Mouse (Mus musculus) kidney, postnatal 36 days (tissue): ENCODE measurements at regions not wholly inside any gene's neighbourhood (a gene's known extent, or its start where the extent isn't known, plus 50 kb on each side); places are given as distances from the start of the nearest gene placed in this dataset.
A peak's percentile ranks its signal among the peaks of the same experiment; 100 is the strongest.
"Not testable (repeated sequence)": the region's sequence is repeated elsewhere in the genome, so short reads cannot be mapped to it uniquely, and the experiment has no call there.

Experiments
- DNase-seq, 2 experiments: peaks; one replicate each; pipeline ENCODE4 v3.0.0; 2021 to 2022; ENCODE audit warnings: mixed read lengths in 2 of 2

DNA sequence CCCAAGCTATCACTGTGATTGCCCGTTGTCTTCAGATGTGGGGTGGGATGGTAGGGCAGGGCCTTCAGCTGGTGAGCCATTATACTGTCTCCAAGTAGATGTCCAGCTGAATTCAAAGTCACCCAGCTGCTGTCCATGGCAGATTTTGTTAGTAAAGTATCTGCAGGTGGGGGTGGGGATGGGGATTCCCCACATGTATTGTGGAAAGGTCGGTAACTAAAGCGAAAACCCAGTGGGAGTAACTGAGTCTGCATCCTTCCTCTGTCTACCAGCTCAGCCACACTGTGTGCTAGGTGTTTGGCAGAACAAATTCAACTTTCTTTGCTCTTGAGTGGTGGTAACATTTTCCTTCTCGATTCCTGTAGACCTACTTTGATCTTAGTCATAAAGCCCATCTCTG is 163.2 kb upstream of the 1700056E22Rik start:
- DNase-seq = no peak

DNA sequence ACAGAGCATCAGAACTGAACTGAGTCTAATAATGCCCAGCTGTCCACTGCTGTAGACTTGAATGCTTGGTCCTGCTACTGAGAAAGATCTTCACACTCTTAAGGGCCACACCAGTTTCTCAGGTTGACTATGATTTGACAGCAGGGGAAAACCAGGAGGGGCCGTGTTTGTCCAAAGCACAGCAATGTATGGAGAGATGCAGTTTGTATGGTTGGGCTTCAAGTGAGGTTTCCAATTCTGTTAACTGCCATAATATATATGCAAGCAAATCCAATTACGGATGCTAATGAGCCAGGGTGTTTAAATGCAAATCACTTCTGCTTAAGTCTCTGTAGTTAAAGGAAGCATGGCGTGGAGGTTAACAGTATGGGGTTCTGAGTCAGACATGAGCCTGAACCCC is 157.2 kb upstream of the 1700056E22Rik start:
- DNase-seq = no peak

GRCm38 (mm10) chr1:184187582-184187981 is 153.5 kb upstream of the 1700056E22Rik start:
- DNase-seq = peak in 1 of 2 experiments; percentile 5

- no peak for DNase-seq
These were observed 148.1 kb upstream of the 1700056E22Rik start for GRCm38 (mm10) chr1:184182163-184182562.

DNA sequence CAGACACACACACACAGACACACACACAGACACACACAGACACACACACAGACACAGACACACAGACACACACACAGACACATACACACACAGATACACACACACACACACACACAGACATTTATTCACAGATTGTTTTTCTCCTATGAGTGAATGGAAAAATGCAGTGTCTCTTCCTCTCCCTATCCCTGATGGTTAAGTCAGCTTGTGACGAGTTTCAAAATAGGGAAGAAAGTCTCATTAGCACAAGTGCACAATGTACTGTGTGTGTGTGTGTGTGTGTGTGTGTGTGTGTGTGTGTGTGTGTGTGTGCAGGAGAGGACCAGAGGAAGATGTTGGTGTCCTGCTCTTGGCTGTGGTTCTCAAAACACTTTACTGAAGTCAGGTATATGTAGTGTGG is 140.3 kb upstream of the 1700056E22Rik start:
- not testable (repeated sequence) for DNase-seq

DNA sequence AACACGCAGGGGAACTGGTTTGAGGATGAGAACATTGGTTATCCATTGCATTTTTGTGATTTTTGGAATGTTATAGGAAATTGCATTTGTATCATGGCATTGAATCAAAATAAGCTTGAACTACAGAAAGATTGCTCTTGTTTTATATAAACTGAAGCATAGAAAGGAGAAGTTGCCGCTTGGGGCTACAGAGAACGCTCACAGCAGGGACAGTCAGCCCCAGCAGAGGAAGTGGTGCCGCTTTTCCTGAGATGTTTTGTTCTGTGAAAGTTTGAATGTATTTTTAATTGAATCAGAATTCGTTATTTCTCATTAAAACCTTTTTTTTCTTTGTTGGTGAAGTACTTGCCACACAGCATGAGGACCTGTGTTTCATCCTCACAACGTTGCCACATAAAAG is 139.6 kb upstream of the 1700056E22Rik start:
- DNase-seq = no peak

DNA sequence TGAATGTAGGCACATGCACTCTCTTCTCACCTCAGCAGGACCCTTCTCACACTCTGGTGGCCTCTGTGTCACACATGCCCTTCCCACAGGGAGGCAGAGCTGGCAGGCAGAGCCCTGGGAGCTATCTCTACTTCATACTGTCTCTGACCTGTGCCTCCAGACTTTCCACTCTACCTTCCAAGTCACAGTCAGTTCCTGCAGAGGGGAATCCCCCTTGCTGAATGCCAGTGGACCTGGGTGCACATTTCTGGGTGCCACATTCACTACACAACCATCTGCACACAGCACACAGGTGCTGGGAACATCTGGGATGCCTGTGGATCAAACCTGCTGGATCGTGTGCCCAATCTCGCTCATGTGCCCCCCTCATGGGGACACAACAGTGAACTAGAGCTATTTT is 138.9 kb upstream of the 1700056E22Rik start:
- DNase-seq = no peak

GRCm38 (mm10) chr1:184171601-184172000 is 137.5 kb upstream of the 1700056E22Rik start:
- DNase-seq = no peak

- no peak for DNase-seq
These were observed 136.8 kb upstream of the 1700056E22Rik start for GRCm38 (mm10) chr1:184170926-184171325.

DNA sequence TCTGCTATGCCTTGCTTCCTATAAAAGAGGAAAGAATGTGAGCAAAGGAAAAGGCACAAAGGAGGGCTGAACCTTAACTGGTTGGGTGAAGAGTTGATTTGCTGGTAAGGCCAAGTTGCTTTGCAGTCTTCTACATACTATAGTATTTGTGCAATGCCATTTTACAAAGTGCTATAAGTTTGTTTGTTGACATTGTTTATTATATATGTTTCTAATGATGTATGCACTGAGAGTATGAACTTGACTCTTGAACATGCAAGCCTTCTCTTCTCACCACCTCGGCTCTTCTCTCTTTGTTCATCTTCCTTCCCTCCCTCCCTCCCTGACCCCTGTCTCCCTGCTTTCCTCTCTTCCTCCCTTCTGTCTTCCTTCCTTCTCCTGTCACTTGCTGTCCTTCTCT is 135.9 kb upstream of the 1700056E22Rik start:
- DNase-seq = no peak

- DNase-seq = no peak
These were observed 135.1 kb upstream of the 1700056E22Rik start for GRCm38 (mm10) chr1:184169034-184169783.

- DNase-seq = no peak
These were observed 132.8 kb upstream of the 1700056E22Rik start for GRCm38 (mm10) chr1:184166951-184167350.

DNA sequence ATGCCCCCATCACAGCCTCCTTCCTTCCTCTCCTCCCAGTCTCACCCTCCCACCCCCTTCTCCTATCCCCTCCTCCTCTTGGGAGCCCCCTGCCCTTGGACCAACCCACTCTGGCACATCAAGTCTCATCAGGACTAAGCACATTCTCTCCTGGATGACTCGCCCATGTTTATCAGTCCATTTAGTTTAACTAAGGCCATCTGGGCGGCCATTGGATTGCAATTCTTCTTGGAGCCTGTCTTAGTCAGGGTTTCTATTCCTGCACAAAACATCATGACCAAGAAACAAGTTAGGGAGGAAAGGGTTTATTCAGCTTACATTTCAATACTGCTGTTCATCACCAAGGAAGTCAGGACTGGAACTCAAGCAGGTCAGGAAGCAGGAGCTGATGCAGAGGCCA is 128.4 kb upstream of the 1700056E22Rik start:
- not testable (repeated sequence) for DNase-seq

DNA sequence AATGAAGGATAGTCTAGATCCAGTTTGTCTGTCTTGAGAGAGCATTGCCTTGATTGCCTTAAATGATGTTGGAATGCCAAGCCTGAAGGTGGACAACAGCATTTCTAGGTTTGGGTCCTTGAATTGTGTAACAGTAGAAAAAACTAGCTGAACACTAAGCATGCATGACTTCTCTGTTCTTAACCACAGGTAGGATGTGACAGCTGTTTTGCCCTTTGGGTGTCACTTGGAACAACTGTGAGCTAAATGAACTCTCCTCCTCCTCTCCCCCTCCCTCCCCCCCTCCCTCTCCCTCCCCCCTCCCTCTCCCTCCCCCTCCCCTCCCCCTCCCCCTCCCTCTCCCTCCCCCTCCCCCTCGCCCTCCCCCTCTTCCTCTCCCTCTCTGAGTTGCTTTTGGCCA is 113.6 kb upstream of the 1700056E22Rik start:
- DNase-seq = no peak

DNA sequence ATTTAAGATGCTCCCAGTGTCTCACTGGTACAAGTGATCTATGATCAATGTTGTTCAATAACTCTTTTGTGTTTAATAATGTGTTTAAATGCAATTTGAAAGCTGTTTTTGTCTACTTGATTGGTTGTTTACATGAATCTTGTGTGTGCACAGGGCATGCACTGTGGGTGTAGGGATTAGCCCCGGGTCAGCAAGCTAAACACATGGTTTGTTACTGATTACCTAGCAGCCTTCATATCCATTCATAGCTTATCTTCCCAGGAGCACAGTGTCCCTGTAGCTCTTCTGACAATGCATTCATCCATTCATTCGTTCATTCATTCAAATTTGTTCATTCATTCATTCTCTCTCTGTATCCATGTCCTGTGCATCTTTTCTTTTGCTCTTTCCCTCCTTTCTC is 108.9 kb upstream of the 1700056E22Rik start:
- peak; percentile 11 to 20 for DNase-seq

GRCm38 (mm10) chr1:184140486-184140885 is 106.4 kb upstream of the 1700056E22Rik start:
- DNase-seq = no peak

DNA sequence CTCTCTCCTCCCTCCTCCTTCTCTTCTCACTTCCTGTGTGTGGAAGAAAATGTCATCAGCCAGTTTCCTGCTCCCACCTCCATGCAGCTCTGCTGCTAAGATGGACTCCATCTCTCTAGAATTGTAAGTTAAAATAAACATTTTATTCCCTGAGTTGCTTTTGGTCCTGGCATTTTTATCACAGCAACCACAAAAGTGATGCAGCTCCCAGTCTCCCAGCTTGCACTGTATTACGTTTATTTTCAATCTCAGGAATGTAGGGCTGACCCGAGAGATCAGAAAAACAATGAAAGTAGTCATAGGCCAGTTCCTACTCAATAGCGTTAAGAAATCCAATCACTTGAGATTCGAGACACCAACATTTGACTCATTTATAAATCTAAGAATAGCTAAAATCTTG is 106.0 kb upstream of the 1700056E22Rik start:
- DNase-seq = no peak

DNA sequence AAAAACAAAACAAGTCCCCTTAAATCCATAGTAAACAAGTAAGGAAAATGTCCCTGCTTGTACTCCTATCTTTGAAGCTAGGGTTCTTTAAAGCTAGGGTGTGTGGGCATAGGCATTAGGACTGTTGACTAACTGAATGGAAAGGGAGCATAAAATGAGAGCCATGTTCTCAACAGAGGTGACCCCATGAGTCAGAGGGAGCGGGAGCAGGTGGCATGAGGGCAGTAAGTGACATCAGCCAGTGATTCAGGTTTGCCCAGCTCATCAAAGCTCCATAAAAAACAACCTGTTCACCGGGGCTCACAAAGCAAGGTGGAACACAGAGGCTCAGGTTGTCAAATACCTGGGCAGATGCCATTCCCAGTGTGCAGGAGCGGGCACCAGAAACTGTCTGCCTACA is 104.6 kb upstream of the 1700056E22Rik start:
- no peak for DNase-seq

DNA sequence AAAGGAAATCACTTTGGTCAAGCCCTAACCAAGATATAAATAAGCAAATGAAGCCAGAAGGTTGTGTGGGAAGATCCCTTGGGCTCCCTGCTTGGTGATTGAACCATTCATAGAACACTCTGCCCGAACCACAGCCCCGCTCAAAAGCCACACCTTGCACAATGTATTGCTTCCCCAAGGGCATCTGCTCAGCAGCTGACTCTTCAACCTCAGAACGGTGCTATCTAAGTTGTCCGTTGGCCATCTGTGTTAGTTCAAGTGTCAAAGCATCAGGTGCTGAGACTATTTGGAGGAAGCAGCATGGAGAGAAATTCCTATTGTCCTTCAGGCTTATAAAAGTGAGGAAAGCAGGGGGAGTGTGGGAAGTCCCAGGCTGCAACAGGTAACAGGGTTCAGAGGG is 96.8 kb upstream of the 1700056E22Rik start:
- DNase-seq = no peak

DNA sequence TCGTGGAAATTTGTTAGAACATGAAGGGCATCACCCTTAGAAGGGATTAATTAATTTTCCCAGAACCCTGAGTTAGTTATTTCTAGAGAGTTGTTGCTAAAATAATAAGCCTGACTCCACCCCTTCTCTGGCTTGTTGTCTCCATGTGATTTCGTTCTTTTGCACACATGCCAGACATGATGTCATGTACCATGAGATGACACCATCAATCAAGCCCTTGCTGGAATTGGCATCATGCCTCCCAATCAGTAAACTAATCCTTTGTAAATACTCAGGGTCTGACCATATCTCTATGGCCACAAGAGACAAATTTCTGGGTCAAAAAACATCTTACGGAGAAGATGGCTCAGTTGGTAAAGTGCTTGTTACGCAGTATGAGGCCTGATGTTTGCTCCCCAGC is 93.2 kb upstream of the 1700056E22Rik start:
- DNase-seq = no peak

DNA sequence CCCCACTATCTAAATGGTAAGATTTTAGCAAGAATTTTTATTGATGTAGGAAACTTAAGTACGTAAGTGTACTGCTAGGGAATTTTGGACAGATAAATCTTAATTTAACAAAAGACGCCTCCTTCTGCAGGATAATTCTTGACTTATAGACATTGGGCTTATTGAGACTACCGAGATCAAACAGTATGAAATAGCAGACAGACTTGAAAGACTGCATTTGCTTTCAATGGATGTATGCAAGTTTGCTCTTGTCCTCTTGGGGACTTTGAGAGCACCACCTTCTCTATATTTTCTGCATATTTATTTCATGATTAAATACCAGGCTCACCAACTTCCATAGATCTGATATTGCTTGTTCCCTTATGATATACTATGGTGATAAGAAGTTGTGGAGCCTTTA is 92.8 kb upstream of the 1700056E22Rik start:
- no peak for DNase-seq
